Mouse (Mus musculus) neural tube, embryonic 15.5 days (tissue): ENCODE measurements around the gene Oas3. TPM values are rescaled to one million over a fixed set of nuclear protein-coding genes. Genes with fewer than 3 reads are reported as not detected.
A peak's percentile ranks its signal among the peaks of the same experiment; 100 is the strongest.
"Not testable (repeated sequence)": the region's sequence is repeated elsewhere in the genome, so short reads cannot be mapped to it uniquely, and the experiment has no call there.

Experiments
- ATAC-seq: fragments of 200-750 bp; cut with Nextera tagmentation; 2 replicates; pipeline ENCODE4 v1.8.0; 2017; ENCODE audit warnings: mild to moderate bottlenecking, moderate TSS enrichment, moderate library complexity; ENCODE audit not compliant: low FRiP score
- H3K27ac ChIP-seq: fragments of 300-500 bp; sonication (generic); replicated peaks from 2 replicates; pipeline ENCODE4 v1.5.1; 2015; ENCODE audit warnings: mild to moderate bottlenecking, inconsistent platforms
- H3K27me3 ChIP-seq: fragments of 300-500 bp; sonication (generic); replicated peaks from 2 replicates; pipeline ENCODE4 v1.6.1; 2015; ENCODE audit warnings: inconsistent platforms
- H3K36me3 ChIP-seq: fragments of 300-500 bp; sonication (generic); 2 replicates; pipeline ENCODE4 v1.6.1; 2015; ENCODE audit warnings: inconsistent platforms
- H3K4me1 ChIP-seq: fragments of 300-500 bp; sonication (generic); 2 replicates; pipeline ENCODE4 v1.6.1; 2015; ENCODE audit warnings: inconsistent platforms
- H3K4me2 ChIP-seq: fragments of 300-500 bp; sonication (generic); 2 replicates; pipeline ENCODE4 v1.6.1; 2015; ENCODE audit warnings: inconsistent platforms, mild to moderate bottlenecking, moderate library complexity
- H3K4me3 ChIP-seq: fragments of 300-500 bp; sonication (generic); replicated peaks from 2 replicates; pipeline ENCODE4 v1.5.1; 2015; ENCODE audit warnings: mild to moderate bottlenecking, inconsistent platforms
- H3K9ac ChIP-seq: fragments of 300-500 bp; sonication (generic); replicated peaks from 2 replicates; pipeline ENCODE4 v1.6.1; 2015; ENCODE audit warnings: mild to moderate bottlenecking, inconsistent platforms
- H3K9me3 ChIP-seq: fragments of 300-500 bp; sonication (generic); replicated peaks from 2 replicates; pipeline ENCODE4 v1.6.1; 2016; ENCODE audit warnings: inconsistent platforms
- WGBS: fragments of 180-500 bp; shearing (Covaris S2); methylation state at CpG from one replicate; pipeline ENCODE4 v1.1.7; 2015; ENCODE audit warnings: mixed read lengths; 5-methylcytosine and 5-hydroxymethylcytosine counted together
- polyA plus RNA-seq: library from polyadenylated mRNA; unstranded; fragments of >200 nt; fragmentation: Nextera tagmentation; extraction: Ambion mirVana; gene quantifications from 2 replicates; pipeline ENCODE4 v1.2.1, GENCODE M21; 2015

Gene Oas3
- polyA plus RNA-seq = 0.60 and 0.87 TPM in 2 replicates

GRCm38 (mm10) chr5:120777478-120777877 is at the start of gene Oas3:
Gene Oas3, minus strand, starts transcription at chr5:120777661.
- H3K4me2 ChIP-seq = no peak within 1 kb of the TSS
- ATAC-seq = no peak
- H3K27me3 ChIP-seq = no peaks in the 10 kb centered on the region
- no peaks in the 10 kb centered on the region for H3K4me1 ChIP-seq
- H3K27ac ChIP-seq = no peak within 1 kb of the TSS
- no peaks in the 10 kb centered on the region for H3K9me3 ChIP-seq
- H3K4me3 ChIP-seq = no peak within 1 kb of the TSS
- no peaks in the 10 kb centered on the region for H3K36me3 ChIP-seq
- H3K9ac ChIP-seq = no peak within 1 kb of the TSS
- WGBS = 85% methylated on average over 9 of the region's 9 CpGs

- Histone ChIP-seq H3K9me3 (peaks cover 4% of the 10 kb centered on the region; the same call in 1 of the 2 replicates), H3K36me3 (no peaks in the 10 kb centered on the region), H3K27ac (no peak overlapping the region), H3K9ac (no peak overlapping the region), H3K4me2 (no peak overlapping the region), H3K27me3 (no peaks in the 10 kb centered on the region), H3K4me1 (no peaks in the 10 kb centered on the region), H3K4me3 (no peak overlapping the region)
- ATAC-seq = no peak
Observed at GRCm38 (mm10) chr5:120818999-120819398, 41.5 kb upstream of the Oas3 start.

DNA sequence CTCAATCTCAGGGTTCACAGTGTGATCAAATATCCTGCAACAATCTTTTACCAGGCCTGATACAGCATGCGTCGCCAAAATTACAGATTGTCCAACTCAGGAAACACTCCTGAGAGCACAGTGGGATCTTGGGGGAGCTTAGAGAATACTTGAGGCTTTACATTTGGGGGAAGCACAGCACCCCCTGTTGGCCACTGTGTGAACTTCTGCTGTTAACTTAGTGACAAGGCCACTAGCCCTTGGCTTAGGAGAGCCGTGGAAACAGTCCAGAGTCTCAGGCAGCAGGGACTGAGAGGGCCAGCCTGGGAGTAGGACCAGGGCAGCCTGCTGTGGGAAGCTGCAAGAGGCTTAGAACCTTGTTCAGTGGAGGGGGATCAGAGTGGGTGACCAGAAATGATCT is 38.5 kb upstream of the Oas3 start:
- 61% methylated on average over 3 of the region's 3 CpGs for whole genome bisulfite sequencing

GRCm38 (mm10) chr5:120813023-120813422 is 35.6 kb upstream of the Oas3 start:
- no peaks in the 10 kb centered on the region for H3K27me3 ChIP-seq
- H3K36me3 ChIP-seq = no peaks in the 10 kb centered on the region
- no peaks in the 10 kb centered on the region for H3K9me3 ChIP-seq
- no peak for ATAC-seq
- WGBS = 80% methylated on average over 6 of the region's 6 CpGs
- H3K9ac ChIP-seq = no peak overlapping the region
- H3K4me1 ChIP-seq = peaks cover 15% of the 10 kb centered on the region
- peak overlapping the region; percentile 37 for H3K4me3 ChIP-seq
- H3K27ac ChIP-seq = no peak overlapping the region
- H3K4me2 ChIP-seq = peak overlapping the region; percentile 61

More for the DNA sequence above, 38.5 kb upstream of the Oas3 start:
- ATAC-seq = no peak
- Histone ChIP-seq H3K36me3 (no peaks in the 10 kb centered on the region), H3K4me3 (no peak overlapping the region), H3K9ac (no peak overlapping the region), H3K4me2 (no peak overlapping the region), H3K9me3 (peaks cover 4% of the 10 kb centered on the region; the same call in 1 of the 2 replicates), H3K4me1 (peaks cover 15% of the 10 kb centered on the region), H3K27me3 (no peaks in the 10 kb centered on the region), H3K27ac (no peak overlapping the region)

- Histone ChIP-seq H3K36me3 (no peaks in the 10 kb centered on the region), H3K27ac (peak within 1 kb of the TSS; percentile 83), H3K9ac (peak within 1 kb of the TSS; percentile 42), H3K4me3 (peak within 1 kb of the TSS; percentile 37), H3K4me1 (peaks cover 15% of the 10 kb centered on the region), H3K4me2 (peak within 1 kb of the TSS; percentile 61), H3K27me3 (no peaks in the 10 kb centered on the region), H3K9me3 (no peaks in the 10 kb centered on the region)
- ATAC-seq = peak; percentile 93
- WGBS = 6% methylated on average over 18 of the region's 18 CpGs
Observed at GRCm38 (mm10) chr5:120811951-120812819, 34.7 kb upstream of the Oas3 start, which contains the start of gene Oas1c. Gene Oas1c, minus strand, starts transcription at chr5:120812514.

GRCm38 (mm10) chr5:120809171-120809570 is 31.7 kb upstream of the Oas3 start:
- Histone ChIP-seq H3K27ac (no peak overlapping the region), H3K36me3 (no peaks in the 10 kb centered on the region)

GRCm38 (mm10) chr5:120806458-120806857 is 29.0 kb upstream of the Oas3 start:
- 92% methylated on average over 1 of the region's 1 CpGs for WGBS
- H3K36me3 ChIP-seq = no peaks in the 10 kb centered on the region

More at GRCm38 (mm10) chr5:120809171-120809570, 31.7 kb upstream of the Oas3 start:
- ATAC-seq = no peak
- no peak overlapping the region for H3K4me2 ChIP-seq
- H3K4me1 ChIP-seq = peaks cover 15% of the 10 kb centered on the region
- no peak overlapping the region for H3K4me3 ChIP-seq
- H3K27me3 ChIP-seq = no peaks in the 10 kb centered on the region
- 0 out of 2 replicates have a peak, but pooled peaks cover 3% of the 10 kb centered on the region for H3K9me3 ChIP-seq
- no peak overlapping the region for H3K9ac ChIP-seq
- WGBS = 44% methylated on average over 6 of the region's 6 CpGs

DNA sequence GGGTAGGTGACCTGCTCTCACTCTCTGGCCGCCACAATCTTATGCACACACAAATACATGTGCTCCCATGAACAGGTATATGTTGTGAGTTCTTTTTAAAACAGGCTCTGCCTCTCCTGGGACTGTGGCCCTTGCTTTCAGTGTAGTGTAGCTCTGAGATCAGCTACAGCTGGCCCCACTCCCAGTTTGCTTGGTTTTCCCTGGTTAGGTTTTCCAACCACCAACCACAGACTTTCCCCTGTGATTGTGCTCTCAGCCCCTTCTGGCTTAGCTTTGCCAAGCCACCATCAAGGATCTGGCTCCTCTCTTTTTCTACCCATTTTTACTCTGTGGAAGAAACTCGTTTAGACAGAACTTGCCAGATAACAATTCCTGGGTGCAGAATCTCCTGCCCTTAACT is 26.1 kb upstream of the Oas3 start:
- Histone ChIP-seq H3K27me3 (no peaks in the 10 kb centered on the region), H3K9ac (no peak overlapping the region), H3K9me3 (0 out of 2 replicates have a peak, but pooled peaks cover 5% of the 10 kb centered on the region), H3K4me2 (no peak overlapping the region), H3K36me3 (no peaks in the 10 kb centered on the region), H3K27ac (no peak overlapping the region), H3K4me1 (no peaks in the 10 kb centered on the region), H3K4me3 (no peak overlapping the region)
- ATAC-seq = no peak
- 76% methylated on average over 2 of the region's 2 CpGs for WGBS

More at GRCm38 (mm10) chr5:120806458-120806857, 29.0 kb upstream of the Oas3 start:
- H3K27me3 ChIP-seq = no peaks in the 10 kb centered on the region
- ATAC-seq = no peak
- no peak overlapping the region for H3K4me3 ChIP-seq
- H3K4me1 ChIP-seq = 0 out of 2 replicates have a peak, but pooled peaks cover 4% of the 10 kb centered on the region
- 0 out of 2 replicates have a peak, but pooled peaks cover 5% of the 10 kb centered on the region for H3K9me3 ChIP-seq
- no peak overlapping the region for H3K27ac ChIP-seq
- no peak overlapping the region for H3K4me2 ChIP-seq
- no peak overlapping the region for H3K9ac ChIP-seq

DNA sequence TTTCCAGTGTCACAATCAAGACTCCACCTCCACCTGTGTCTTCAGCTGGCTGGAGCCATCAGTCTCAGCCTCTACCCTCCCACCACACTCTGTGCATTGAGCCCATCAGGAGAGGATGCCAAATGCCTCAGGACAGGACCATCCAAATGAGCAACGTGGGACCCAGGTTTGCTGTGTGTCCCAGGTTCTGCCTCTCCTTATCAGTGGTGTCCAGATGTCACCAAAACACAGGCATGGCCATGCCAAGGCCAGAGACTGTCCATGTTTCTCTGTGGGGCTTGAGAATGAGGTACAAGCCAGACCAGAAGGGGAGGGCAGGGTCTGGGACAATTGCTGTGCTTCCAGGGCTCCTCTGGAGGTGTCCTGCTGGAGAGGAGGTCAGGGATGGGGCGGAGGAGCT is 21.5 kb upstream of the Oas3 start:
- H3K4me2 ChIP-seq, H3K4me1 ChIP-seq, H3K27ac ChIP-seq, ATAC-seq, H3K36me3 ChIP-seq, H3K9me3 ChIP-seq, H3K27me3 ChIP-seq, H3K9ac ChIP-seq, H3K4me3 ChIP-seq: not testable (repeated sequence)
- WGBS = 75% methylated on average over 2 of the region's 2 CpGs

DNA sequence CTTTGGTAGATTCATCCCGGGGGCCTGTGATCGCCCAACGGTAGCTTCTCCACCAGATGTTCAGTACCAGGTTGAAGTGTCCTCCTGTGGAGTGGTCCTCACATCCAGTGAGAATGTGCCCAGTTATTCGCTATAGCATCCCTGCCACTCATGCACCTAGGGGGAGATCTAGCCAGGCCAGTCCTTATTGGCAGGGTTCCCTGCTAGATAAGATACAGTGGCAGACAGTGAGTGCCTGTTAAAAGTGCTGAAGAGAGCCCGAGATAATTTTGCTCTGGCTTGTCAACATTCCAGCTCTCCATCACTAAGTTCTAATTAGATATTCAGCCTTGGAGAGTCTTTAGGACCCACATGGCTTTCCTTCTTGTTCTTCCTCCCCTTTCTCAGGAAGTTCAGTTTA is 20.7 kb upstream of the Oas3 start:
- not testable (repeated sequence) for H3K27ac ChIP-seq, H3K4me2 ChIP-seq, H3K9me3 ChIP-seq, H3K4me1 ChIP-seq, H3K27me3 ChIP-seq, H3K4me3 ChIP-seq, ATAC-seq, H3K9ac ChIP-seq, H3K36me3 ChIP-seq
- WGBS = 80% methylated on average over 5 of the region's 5 CpGs

- H3K4me3 ChIP-seq, ATAC-seq, H3K9ac ChIP-seq, H3K36me3 ChIP-seq, H3K27me3 ChIP-seq, H3K27ac ChIP-seq, H3K4me2 ChIP-seq, H3K9me3 ChIP-seq, H3K4me1 ChIP-seq: not testable (repeated sequence)
- 63% methylated on average over 9 of the region's 9 CpGs for WGBS
Observed at GRCm38 (mm10) chr5:120795480-120796034, 18.1 kb upstream of the Oas3 start, which contains the start of gene Oas1e. Gene Oas1e, minus strand, starts transcription at chr5:120795530.

- no peak for ATAC-seq
- Histone ChIP-seq H3K4me2 (no peak overlapping the region), H3K9ac (no peak overlapping the region), H3K36me3 (no peaks in the 10 kb centered on the region), H3K9me3 (no peaks in the 10 kb centered on the region), H3K4me3 (no peak overlapping the region), H3K27me3 (no peaks in the 10 kb centered on the region), H3K4me1 (no peaks in the 10 kb centered on the region), H3K27ac (no peak overlapping the region)
- 19% methylated on average over 2 of the region's 2 CpGs for WGBS
Observed at GRCm38 (mm10) chr5:120793043-120793442, 15.6 kb upstream of the Oas3 start.
